Mouse (Mus musculus): ENCODE results near the gene Kctd11. TPM values are rescaled to one million over a fixed set of nuclear protein-coding genes. Genes with fewer than 3 reads are reported as not detected.

Kctd11 gene
- polyA plus RNA-seq, 1 experiment from 2014 or later: 15.9 TPM

- TF ChIP-seq EP300 (optimal IDR thresholded peaks at IDR 0.05) (peak; percentile 78), CTCF (IDR thresholded peaks at IDR 0.05; ENCODE audit: low read depth) (no peak)
- H3K4me1 ChIP-seq (replicated peaks; ENCODE audit: control insufficient read depth, insufficient read depth): peaks cover 4% of the 10 kb centered on the region; the same call in 1 of the 2 replicates
- under 1% methylated on average over 31 of the region's 38 CpGs for WGBS
- H3K4me3 ChIP-seq (ENCODE audit: low read depth, low read length): peak within 1 kb of the TSS; percentile 79
- peak within 1 kb of the TSS; percentile 98 for H3K27ac ChIP-seq (replicated peaks)
- peak within 1 kb of the TSS; percentile 95 for H3K4me2 ChIP-seq (replicated peaks; ENCODE audit: low read depth)
- H3K36me3 ChIP-seq (ENCODE audit: control insufficient read depth, insufficient read depth, low read length): peaks cover 8% of the 10 kb centered on the region; the same call in 1 of the 2 replicates
- ATAC-seq (ENCODE audit: low FRiP score, low TSS enrichment): peak; percentile 94
- H3K27me3 ChIP-seq (ENCODE audit: control insufficient read depth, insufficient read depth, low read length): no peaks in the 10 kb centered on the region
- H3K9ac ChIP-seq (ENCODE audit: low read length): peak within 1 kb of the TSS; percentile 84
- peak; percentile 93 for DNase-seq (ENCODE audit: low spot score)
- no peaks in the 10 kb centered on the region for H3K9me3 ChIP-seq (ENCODE audit: control insufficient read depth, low read length)
Measured at GRCm38 (mm10) chr11:69900471-69901405, 19.5 kb upstream of the Kctd11 start, which contains the start of the genes 2810408A11Rik and Neurl4. TSS of gene 2810408A11Rik (minus strand) at chr11:69900987. TSS of gene Neurl4 (plus strand) at chr11:69901072.

- TF ChIP-seq CTCF (IDR thresholded peaks at IDR 0.05; ENCODE audit: low read depth) (no peak), EP300 (optimal IDR thresholded peaks at IDR 0.05) (no peak)
- Histone ChIP-seq H3K9me3 (ENCODE audit: control insufficient read depth, low read length) (no peaks in the 10 kb centered on the region), H3K36me3 (ENCODE audit: control insufficient read depth, insufficient read depth, low read length) (0 out of 2 replicates have a peak, but pooled peaks cover 6% of the 10 kb centered on the region), H3K27ac (replicated peaks) (no peak overlapping the region), H3K27me3 (ENCODE audit: control insufficient read depth, insufficient read depth, low read length) (no peaks in the 10 kb centered on the region), H3K4me1 (replicated peaks; ENCODE audit: control insufficient read depth, insufficient read depth) (peaks cover 4% of the 10 kb centered on the region; the same call in 1 of the 2 replicates), H3K4me3 (ENCODE audit: low read depth, low read length) (peak overlapping the region; percentile 79; the same call in 1 of the 2 replicates), H3K4me2 (replicated peaks; ENCODE audit: low read depth) (peak overlapping the region; percentile 95), H3K9ac (ENCODE audit: low read length) (no peak overlapping the region; the same call in 1 of the 2 replicates)
- 23% methylated on average over 4 of the region's 4 CpGs for WGBS
- no peak for DNase-seq (ENCODE audit: low spot score)
- ATAC-seq (ENCODE audit: low FRiP score, low TSS enrichment): no peak
Measured at GRCm38 (mm10) chr11:69899870-69900269, 18.7 kb upstream of the Kctd11 start.

DNA sequence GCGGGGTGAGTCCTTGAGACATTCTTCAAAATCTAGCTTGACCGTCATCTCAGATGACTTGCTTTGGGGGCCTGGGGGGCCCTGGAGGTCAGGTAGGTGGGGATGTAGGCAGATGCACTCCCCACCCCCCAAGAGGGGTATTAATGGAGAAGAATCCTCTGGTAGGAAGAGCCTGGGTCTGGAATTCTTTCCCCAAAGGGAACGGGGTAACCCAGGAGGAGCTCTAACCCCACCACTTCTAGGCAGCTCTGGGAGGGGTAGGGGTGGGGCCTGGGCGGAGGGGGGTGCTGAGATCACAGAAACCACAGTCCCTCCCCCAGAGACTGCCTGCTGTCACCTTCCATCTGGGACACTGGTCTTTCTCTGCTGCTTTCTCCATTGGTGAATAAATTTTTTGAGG, 14.1 kb upstream of the Kctd11 start, which contains the start of gene Acap1:
TSS of gene Acap1 (minus strand) at position 249 of the 400 bp plus-strand sequence.
- 71% methylated on average over 4 of the region's 4 CpGs for WGBS
- H3K4me2 ChIP-seq (replicated peaks; ENCODE audit: low read depth): no peak within 1 kb of the TSS
- ATAC-seq (ENCODE audit: low FRiP score, low TSS enrichment): no peak
- H3K4me1 ChIP-seq (replicated peaks; ENCODE audit: control insufficient read depth, insufficient read depth): no peaks in the 10 kb centered on the region
- no peak for DNase-seq (ENCODE audit: low spot score)
- H3K36me3 ChIP-seq (ENCODE audit: control insufficient read depth, insufficient read depth, low read length): no peaks in the 10 kb centered on the region
- no peak within 1 kb of the TSS for H3K9ac ChIP-seq (ENCODE audit: low read length)
- no peak within 1 kb of the TSS for H3K4me3 ChIP-seq (ENCODE audit: low read depth, low read length)
- no peaks in the 10 kb centered on the region for H3K9me3 ChIP-seq (ENCODE audit: control insufficient read depth, low read length)
- no peak within 1 kb of the TSS for H3K27ac ChIP-seq (replicated peaks)
- TF ChIP-seq CTCF (IDR thresholded peaks at IDR 0.05; ENCODE audit: low read depth) (no peak), EP300 (optimal IDR thresholded peaks at IDR 0.05) (no peak)
- no peaks in the 10 kb centered on the region for H3K27me3 ChIP-seq (ENCODE audit: control insufficient read depth, insufficient read depth, low read length)

- Histone ChIP-seq H3K9me3 (ENCODE audit: control insufficient read depth, low read length) (no peaks in the 10 kb centered on the region), H3K27ac (replicated peaks) (no peak overlapping the region), H3K36me3 (ENCODE audit: control insufficient read depth, insufficient read depth, low read length) (no peaks in the 10 kb centered on the region), H3K4me3 (ENCODE audit: low read depth, low read length) (no peak overlapping the region), H3K9ac (ENCODE audit: low read length) (no peak overlapping the region), H3K4me1 (replicated peaks; ENCODE audit: control insufficient read depth, insufficient read depth) (no peaks in the 10 kb centered on the region), H3K4me2 (replicated peaks; ENCODE audit: low read depth) (no peak overlapping the region), H3K27me3 (ENCODE audit: control insufficient read depth, insufficient read depth, low read length) (no peaks in the 10 kb centered on the region)
- no peak for TF ChIP-seq EP300 (optimal IDR thresholded peaks at IDR 0.05)
- no peak for TF ChIP-seq CTCF (IDR thresholded peaks at IDR 0.05; ENCODE audit: low read depth)
- 78% methylated on average over 5 of the region's 5 CpGs for WGBS
- DNase-seq (ENCODE audit: low spot score) (no peak), ATAC-seq (ENCODE audit: low FRiP score, low TSS enrichment) (no peak)
Measured at GRCm38 (mm10) chr11:69894671-69895070, 13.5 kb upstream of the Kctd11 start.

DNA sequence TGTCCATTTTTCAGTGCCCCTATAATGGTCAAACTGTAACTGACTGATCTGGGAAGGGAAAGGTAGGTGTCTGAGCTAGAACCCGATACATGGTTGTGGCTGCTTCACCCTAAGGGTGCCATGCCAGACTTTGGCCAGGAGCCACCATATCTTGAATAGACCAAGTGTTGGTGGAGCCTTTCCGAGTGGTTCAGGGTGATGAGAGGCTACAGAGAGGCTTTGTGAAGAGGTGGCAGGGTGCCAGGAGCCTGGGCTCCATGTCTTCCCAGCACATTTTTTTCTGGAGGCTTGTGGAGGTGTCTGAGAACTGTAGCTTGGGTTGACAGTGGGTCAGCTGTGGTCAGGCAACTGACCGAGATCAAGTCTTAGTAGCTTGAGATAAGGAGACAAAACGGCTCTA, 10.3 kb upstream of the Kctd11 start:
- DNase-seq (ENCODE audit: low spot score): no peak
- 59% methylated on average over 4 of the region's 4 CpGs for WGBS
- Histone ChIP-seq H3K27ac (replicated peaks) (no peak overlapping the region), H3K9ac (ENCODE audit: low read length) (no peak overlapping the region), H3K36me3 (ENCODE audit: control insufficient read depth, insufficient read depth, low read length) (no peaks in the 10 kb centered on the region), H3K27me3 (ENCODE audit: control insufficient read depth, insufficient read depth, low read length) (no peaks in the 10 kb centered on the region), H3K4me3 (ENCODE audit: low read depth, low read length) (no peak overlapping the region), H3K9me3 (ENCODE audit: control insufficient read depth, low read length) (no peaks in the 10 kb centered on the region), H3K4me1 (replicated peaks; ENCODE audit: control insufficient read depth, insufficient read depth) (no peaks in the 10 kb centered on the region), H3K4me2 (replicated peaks; ENCODE audit: low read depth) (no peak overlapping the region)
- ATAC-seq (ENCODE audit: low FRiP score, low TSS enrichment): no peak
- TF ChIP-seq EP300 (optimal IDR thresholded peaks at IDR 0.05): no peak
- TF ChIP-seq CTCF (IDR thresholded peaks at IDR 0.05; ENCODE audit: low read depth): no peak

Measured in stomach, postnatal 0 days (tissue).